Mouse (Mus musculus) spleen, embryonic (tissue): Measurements from ENCODE around the gene Slc24a3.

Experiments
- CTCF ChIA-PET: fragments of 350-600 bp; sonication (Branson Sonifier 250); formaldehyde crosslinking; loops from one replicate; lab custom pipeline; 2022; lab: Charles Lee

Gene Slc24a3

GRCm38 (mm10) chr2:145283746-145284145 lies 116.2 kb downstream of the Slc24a3 start:
- CTCF ChIA-PET = no interaction called here

DNA sequence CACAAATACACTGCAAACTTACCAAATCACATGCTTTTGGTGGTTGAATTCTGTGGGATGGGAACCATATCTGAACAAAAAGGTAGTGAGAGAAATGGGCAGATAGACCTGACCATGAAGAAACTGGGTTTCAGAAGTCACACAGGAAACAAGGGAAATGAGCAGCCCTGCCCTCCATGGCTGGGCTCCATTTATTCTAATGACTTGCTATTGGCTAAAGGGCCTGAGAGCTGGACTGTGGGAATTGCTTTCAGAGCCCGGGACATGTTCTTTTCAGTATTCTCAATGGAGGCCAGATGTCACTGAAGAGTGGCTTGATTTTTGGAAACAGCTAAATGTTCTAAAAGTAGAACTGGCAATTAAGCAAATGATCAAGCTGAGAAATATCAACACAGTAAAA lies 120.9 kb downstream of the Slc24a3 start:
- CTCF ChIA-PET = no interaction called here

- CTCF ChIA-PET = no interaction called here
Observed at GRCm38 (mm10) chr2:145291473-145291872, 123.9 kb downstream of the Slc24a3 start.

DNA sequence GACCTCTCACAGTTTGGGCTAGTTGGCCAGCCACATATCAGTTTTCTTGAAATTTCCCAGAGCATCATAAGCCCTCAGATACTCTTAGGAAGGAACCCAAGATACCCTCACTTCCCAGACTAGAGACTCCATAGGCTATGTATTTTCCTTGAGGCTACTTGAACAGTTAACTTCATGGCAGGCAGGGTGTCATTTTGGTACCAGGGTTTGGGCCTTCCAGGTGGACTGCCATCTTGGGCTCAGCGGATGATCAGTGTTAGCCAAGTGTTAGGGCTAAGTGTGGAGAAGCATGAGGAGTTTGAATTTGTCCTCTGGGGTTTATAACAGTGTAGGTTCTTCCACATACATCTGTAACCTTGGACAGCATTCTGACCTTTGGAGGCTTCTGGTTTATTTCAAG lies 124.6 kb downstream of the Slc24a3 start:
- CTCF ChIA-PET = no interaction called here

GRCm38 (mm10) chr2:145292816-145293215 lies 125.3 kb downstream of the Slc24a3 start:
- CTCF ChIA-PET = no interaction called here

- CTCF ChIA-PET = no interaction called here
Observed at GRCm38 (mm10) chr2:145296906-145297305, 129.4 kb downstream of the Slc24a3 start.

- CTCF ChIA-PET = no interaction called here
Observed at GRCm38 (mm10) chr2:145299914-145300699, 132.6 kb downstream of the Slc24a3 start.

- CTCF ChIA-PET = no interaction called here
Observed at GRCm38 (mm10) chr2:145307231-145307883, 139.8 kb downstream of the Slc24a3 start.

- CTCF ChIA-PET = no interaction called here
Observed at GRCm38 (mm10) chr2:145318916-145319315, 151.4 kb downstream of the Slc24a3 start.

DNA sequence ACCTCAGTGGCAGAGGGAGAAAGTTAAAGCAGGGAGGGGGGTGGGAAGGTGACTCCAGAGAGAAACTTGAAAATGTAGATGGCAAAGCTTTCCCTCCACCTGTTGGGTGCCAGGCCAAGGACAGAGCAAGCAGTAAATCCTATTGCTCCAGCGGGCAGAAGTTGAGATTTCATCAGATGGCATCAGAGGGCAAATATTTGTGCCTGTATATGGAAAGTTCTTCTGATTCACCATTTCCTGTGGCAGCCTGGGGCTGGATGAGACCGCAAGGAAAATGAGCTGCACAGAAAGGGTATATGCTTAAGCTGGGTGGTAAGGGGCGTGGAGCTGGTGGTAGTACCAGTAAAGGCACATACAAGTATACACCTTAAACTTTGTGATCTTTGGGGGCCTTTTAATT lies 153.7 kb downstream of the Slc24a3 start:
- CTCF ChIA-PET = no interaction called here

DNA sequence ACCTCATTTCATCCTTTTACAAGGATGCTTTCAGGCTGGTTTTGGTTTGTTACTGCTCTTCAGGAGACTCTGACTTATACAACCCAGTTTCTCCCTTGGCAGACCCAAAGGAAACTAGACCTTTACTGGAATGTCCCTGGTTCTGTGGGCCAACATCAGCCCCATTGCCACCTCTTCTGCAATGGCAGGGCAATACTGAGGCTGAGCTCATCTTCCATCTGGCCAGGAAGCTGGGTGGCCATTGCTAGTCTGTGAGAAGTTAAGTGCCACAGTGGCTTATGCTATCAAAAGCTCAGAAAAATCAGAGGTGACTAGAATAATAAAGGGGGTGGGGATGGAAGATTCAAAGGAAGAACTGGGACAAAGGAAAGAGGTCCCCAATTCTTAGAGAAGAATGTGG lies 154.2 kb downstream of the Slc24a3 start:
- CTCF ChIA-PET = no interaction called here

DNA sequence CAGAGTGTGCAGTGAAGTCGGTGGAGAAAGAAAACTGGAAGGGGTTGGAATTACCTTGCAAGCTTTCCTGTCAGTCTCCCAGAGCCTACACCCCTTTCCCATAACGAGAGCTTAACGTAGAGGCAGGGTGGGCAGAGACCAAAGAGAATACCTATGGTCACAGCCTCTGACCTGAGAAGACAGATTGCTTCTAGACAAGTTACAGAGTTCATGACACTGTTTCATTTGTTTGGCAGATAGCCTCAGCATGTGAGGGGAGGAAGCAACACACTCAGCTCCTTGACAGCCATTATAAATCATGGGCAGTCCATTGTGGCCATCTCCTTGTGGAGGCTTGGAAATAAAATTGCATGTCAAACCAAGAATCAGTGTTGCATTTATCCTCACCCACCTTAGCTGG lies 156.9 kb downstream of the Slc24a3 start:
- CTCF ChIA-PET = no interaction called here

DNA sequence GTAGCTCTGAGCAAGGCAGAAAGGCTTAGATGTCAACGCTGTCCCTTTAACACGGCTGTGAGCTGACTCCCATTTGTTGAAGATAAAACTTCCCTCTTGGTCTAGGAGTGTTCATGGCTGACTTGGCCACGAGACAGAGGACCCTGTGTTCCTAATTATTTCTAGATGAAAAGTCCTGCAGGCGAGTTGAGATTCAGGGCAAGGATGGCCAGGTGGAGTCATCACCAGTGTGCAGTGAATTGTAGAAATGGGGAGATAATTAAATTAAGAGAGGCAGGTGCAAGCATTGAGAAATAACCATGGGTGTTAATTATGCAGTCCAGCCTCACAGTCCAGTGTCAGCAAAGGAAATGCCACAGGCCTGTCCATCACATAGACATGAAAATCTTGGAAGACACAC lies 158.3 kb downstream of the Slc24a3 start:
- CTCF ChIA-PET = no interaction called here

DNA sequence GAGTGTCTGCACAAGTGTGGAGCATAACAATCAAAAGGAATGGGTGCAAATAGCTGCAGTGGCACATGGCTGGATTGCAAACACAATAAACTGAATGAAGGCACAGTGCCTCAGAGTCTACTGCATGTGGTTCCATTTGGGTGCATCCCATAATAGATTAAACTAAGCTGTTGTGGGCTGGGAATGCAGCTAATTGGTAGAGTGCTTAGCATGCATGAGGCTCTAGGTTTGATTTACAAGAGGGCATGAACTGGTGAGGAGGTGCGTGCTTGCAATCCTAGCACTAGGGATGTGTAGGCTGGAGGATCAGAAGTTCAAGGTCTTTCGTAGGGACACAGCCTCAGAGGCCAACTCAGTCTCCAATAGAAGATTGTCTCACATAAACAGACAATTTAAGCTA lies 159.0 kb downstream of the Slc24a3 start:
- CTCF ChIA-PET = no interaction called here

DNA sequence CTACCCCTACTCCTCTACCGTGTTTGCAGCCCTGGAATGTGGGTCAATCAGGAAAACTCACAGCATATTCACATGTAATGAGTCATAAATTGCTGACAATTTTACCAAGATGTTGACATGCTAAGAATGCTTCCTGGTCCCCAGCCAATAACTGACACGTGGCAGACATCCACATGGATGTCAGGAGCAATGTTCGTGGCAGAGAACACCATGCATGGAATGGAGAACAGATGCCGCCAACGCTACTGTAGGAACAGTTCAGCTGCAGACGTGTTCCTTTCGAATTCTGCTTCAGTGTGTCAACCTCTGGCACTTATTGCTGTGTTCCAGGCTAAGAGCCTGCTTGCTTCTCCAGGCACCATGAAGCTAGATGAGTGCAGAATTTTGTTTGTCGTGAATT lies 162.2 kb downstream of the Slc24a3 start:
- CTCF ChIA-PET = no interaction called here

GRCm38 (mm10) chr2:145331525-145331924 lies 164.0 kb downstream of the Slc24a3 start:
- CTCF ChIA-PET = no interaction called here

DNA sequence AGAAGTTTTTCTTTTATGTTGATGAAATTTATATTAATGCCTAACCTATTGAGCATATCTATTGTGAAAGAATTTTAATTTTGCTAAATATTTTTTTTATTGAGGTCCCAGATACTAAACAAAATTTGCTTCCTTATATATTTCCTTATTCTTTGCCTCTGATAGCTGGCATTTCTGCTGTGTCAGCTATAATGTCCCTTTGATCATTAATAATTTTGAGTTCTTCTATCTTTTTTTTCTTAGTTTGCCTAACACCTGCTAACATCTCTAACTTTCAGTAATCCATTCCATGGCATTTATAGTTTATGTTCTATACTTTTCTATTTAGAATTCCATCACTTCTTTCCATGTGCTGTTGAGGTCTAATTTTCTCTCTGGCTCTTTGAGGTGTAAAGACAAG lies 165.9 kb downstream of the Slc24a3 start:
- CTCF ChIA-PET = no interaction called here

DNA sequence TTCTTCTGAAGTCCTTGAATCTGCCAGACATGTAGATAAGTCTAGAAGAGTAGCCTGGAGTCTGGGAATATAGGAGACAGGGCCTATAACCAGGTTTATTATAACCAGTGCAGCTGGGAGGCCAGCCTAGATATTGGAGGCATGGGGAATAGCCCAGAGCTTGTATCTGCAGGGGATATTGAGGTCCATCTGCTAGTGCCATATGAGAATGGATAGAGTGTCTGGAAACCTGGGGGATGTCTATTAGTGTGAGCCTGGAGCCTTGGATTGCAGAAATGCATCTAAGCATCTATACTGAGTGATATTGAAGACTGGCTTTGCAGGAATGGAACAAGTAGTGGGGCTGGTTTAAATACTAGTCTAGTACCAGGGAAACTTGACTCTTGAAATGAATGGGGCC lies 168.9 kb downstream of the Slc24a3 start:
- CTCF ChIA-PET = no interaction called here

- CTCF ChIA-PET = no interaction called here
Observed at GRCm38 (mm10) chr2:145340816-145341215, 173.3 kb downstream of the Slc24a3 start.

DNA sequence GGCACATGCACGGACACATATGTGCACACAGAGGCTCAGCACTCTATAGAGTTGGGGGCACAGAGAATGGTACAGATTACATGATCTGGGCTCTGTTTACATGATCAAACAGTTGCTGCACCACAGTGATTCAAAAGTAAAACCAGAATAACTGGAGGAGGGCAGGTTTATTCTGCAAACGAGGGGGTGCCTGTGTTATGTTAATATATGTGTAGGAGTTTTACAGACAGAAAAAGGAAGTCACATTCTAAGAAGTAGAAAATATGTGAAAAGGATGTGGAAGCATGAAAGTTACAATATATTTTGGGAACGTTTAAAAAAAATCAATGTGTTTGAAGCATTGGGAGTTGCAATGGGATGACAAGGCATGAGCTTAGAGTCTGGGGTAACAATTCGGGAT lies 175.4 kb downstream of the Slc24a3 start:
- CTCF ChIA-PET = no interaction called here

GRCm38 (mm10) chr2:145344521-145344920 lies 177.0 kb downstream of the Slc24a3 start:
- CTCF ChIA-PET = interaction anchor here (0.6 kb wide), 1 partner anchor 516 kb away, joined by 4 read pairs; no protein-coding TSS in a partner anchor

DNA sequence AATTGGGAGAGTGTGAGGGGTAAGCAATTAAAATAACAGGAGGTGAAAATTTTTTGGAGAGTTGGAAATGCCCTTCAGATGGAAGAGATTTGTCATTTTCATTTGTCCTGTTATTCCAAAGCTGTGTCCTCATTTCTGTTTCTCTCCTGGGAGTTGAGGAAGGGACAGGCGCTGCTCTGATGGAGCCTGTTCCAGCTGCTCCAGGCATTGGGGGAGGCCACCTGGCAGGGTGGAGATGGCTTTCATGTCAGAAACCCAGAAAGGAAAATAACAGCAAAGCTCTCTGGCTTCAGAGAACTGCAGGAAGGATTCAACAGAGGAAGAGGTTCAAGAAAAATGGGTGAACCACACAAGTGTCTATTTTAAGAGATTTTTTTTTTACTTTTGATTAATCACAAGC lies 186.2 kb downstream of the Slc24a3 start:
- CTCF ChIA-PET = no interaction called here

DNA sequence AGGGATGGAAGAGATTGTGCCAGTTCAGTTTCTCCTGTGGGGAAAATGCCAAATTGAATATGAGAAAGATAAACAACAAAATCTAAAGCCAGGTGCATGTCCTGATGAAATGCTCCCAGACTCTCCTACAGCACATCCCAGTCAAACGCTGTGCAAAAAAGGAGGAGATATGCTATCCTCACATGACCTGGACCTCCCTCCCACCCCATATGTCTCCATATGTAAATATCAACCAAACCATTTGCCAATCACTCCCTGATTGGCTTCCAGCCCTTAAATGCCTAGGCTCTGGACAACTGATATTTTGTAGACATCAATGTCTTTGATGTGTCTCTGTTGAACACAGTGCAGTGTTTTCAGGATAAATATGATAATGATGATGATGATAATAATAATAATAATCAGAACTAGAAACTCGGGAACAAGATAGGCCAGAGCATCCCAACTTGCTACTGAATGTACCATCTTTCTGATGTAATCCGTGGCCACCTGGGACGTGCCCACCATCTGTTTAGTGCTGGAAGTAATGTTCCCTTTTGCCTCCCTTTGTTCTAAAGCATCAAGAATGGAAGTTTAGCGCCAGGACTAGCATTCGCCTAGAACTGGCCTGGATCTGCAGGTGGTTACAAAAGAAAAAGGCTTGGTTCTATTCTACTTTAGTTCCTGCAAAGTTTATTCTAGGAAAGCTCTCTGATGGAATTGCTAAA lies 190.8 kb downstream of the Slc24a3 start:
- CTCF ChIA-PET = no interaction called here
